8 mouse cellular contexts compared by ENCODE assay signal in the genomic region with DNA sequence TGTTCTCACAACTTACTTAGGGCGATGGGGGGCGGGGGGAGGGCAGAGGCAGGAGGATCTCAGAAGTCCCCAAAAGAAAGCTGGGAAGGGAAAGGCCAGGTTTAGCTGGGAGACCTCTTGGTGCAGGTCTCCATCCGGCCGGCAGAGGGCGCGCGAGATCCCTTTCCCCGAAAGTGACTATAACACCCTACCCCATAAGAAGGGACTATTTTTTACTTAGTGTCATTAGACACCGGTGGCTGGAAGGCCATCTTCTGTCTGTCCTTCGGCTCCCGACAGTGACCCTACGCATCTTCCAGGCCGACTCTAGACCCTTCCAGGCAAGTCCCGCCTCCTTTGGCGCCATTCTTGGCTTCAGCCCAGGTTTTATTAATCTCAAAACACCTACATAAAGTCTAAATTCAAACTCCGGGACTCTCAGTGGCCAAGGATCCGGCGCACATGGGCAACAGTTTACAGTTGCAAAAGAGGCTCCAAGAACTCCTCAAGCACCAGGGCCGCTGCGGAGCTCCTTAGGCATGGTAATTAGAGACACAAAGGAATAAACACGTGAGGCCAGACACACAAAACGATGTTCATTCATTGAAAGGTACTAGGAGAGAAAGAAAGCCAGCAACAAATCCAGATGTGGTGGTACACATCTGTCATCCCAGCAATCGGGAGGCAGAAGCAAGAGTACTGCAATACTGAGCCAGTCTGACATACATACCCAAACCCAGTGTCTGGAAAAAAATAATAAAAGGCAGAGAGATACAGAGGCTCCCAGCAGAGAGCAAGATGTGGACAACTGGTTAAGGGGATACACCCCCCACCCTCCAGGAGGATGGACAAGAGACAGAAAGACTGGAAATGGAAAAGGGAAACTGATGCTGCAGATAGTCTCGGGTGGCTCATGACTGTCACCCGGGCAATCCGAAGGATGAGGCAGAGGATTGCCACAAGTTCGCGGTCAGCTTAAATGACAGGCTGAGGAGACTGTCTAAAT. TPM values are rescaled to one million over a fixed set of nuclear protein-coding genes. Genes with fewer than 3 reads are reported as not detected.
A peak's percentile ranks its signal among the peaks of the same experiment; 100 is the strongest.
DNase-seq lines count a peak whose midpoint lies in the region; ATAC-seq and TF ChIP-seq lines count a peak whose summit lies in the region.

A gene (plus strand): TSS at position 563 of the 985 bp plus-strand sequence.

- no peaks in the 10 kb centered on the region for H3K36me3 ChIP-seq in embryonic facial prominence, embryonic 15.5 days
- no peaks in the 10 kb centered on the region for H3K36me3 ChIP-seq in heart, embryonic 11.5 days (ENCODE audit: control insufficient read depth, insufficient read depth, low read length)
- no peaks in the 10 kb centered on the region for H3K36me3 ChIP-seq in limb, embryonic 14.5 days (ENCODE audit: control insufficient read depth, insufficient read depth, low read length)
- H3K36me3 ChIP-seq in midbrain, embryonic 14.5 days (ENCODE audit: control insufficient read depth, insufficient read depth, low read length), result no peaks in the 10 kb centered on the region

- no peaks in the 10 kb centered on the region for H3K9me3 ChIP-seq in embryonic facial prominence, embryonic 15.5 days (replicated peaks)
- H3K9me3 ChIP-seq in heart, embryonic 11.5 days (replicated peaks; ENCODE audit: control insufficient read depth, low read length), result no peaks in the 10 kb centered on the region
- H3K9me3 ChIP-seq in limb, embryonic 14.5 days (ENCODE audit: control insufficient read depth, low read length), result no peaks in the 10 kb centered on the region
- H3K9me3 ChIP-seq in midbrain, embryonic 14.5 days (ENCODE audit: control insufficient read depth, low read length), result no peaks in the 10 kb centered on the region

- peaks cover 53% of the 10 kb centered on the region for H3K27me3 ChIP-seq in embryonic facial prominence, embryonic 15.5 days
- peaks cover 50% of the 10 kb centered on the region for H3K27me3 ChIP-seq in heart, embryonic 11.5 days (ENCODE audit: control insufficient read depth, insufficient read depth, low read length)
- H3K27me3 ChIP-seq in limb, embryonic 14.5 days (ENCODE audit: control insufficient read depth, insufficient read depth, low read length), result peaks cover 36% of the 10 kb centered on the region
- peaks cover 55% of the 10 kb centered on the region for H3K27me3 ChIP-seq in midbrain, embryonic 14.5 days (ENCODE audit: control insufficient read depth, insufficient read depth, low read length)

- ATAC-seq in embryonic facial prominence, embryonic 15.5 days (ENCODE audit: insufficient number of reproducible peaks, low FRiP score, low TSS enrichment, low read depth), result no peak
- no peak for ATAC-seq in heart, embryonic 11.5 days (replicated peaks; ENCODE audit: insufficient number of reproducible peaks, low FRiP score, low TSS enrichment)
- 0 out of 2 replicates have a peak, but pooled peaks have one; percentile 61 for ATAC-seq in limb, embryonic 14.5 days (ENCODE audit: low FRiP score, low read depth)
- no peak for ATAC-seq in midbrain, embryonic 14.5 days (ENCODE audit: low FRiP score, low TSS enrichment)

- TF ChIP-seq POLR2A in limb, embryonic 14.5 days (IDR thresholded peaks at IDR 0.05; ENCODE audit: borderline replicate concordance, extremely low read depth, insufficient read depth, insufficient read length), result no peak

- H3K4me2 ChIP-seq in embryonic facial prominence, embryonic 15.5 days (replicated peaks), result peak within 1 kb of the TSS; percentile 83
- H3K4me2 ChIP-seq in heart, embryonic 11.5 days, result peak within 1 kb of the TSS; percentile 77
- peak within 1 kb of the TSS; percentile 61 for H3K4me2 ChIP-seq in limb, embryonic 14.5 days (replicated peaks; ENCODE audit: low read depth, low read length, severe bottlenecking)
- H3K4me2 ChIP-seq in midbrain, embryonic 14.5 days (ENCODE audit: low read length), result peak within 1 kb of the TSS; percentile 43

- H3K27ac ChIP-seq in embryonic facial prominence, embryonic 15.5 days (replicated peaks), result no peak within 1 kb of the TSS
- H3K27ac ChIP-seq in heart, embryonic 11.5 days (ENCODE audit: low read depth, low read length), result no peak within 1 kb of the TSS
- no peak within 1 kb of the TSS for H3K27ac ChIP-seq in limb, embryonic 14.5 days (replicated peaks; ENCODE audit: low read depth, low read length)
- H3K27ac ChIP-seq in midbrain, embryonic 14.5 days (replicated peaks; ENCODE audit: low read depth, low read length), result no peak within 1 kb of the TSS

- peaks cover 24% of the 10 kb centered on the region for H3K4me1 ChIP-seq in embryonic facial prominence, embryonic 15.5 days
- H3K4me1 ChIP-seq in heart, embryonic 11.5 days (ENCODE audit: control insufficient read depth, insufficient read depth, low read length), result peaks cover 9% of the 10 kb centered on the region; the same call in 1 of the 2 replicates
- H3K4me1 ChIP-seq in limb, embryonic 14.5 days (ENCODE audit: control insufficient read depth, insufficient read depth, low read length), result peaks cover 3% of the 10 kb centered on the region; the same call in 1 of the 2 replicates
- no peaks in the 10 kb centered on the region for H3K4me1 ChIP-seq in midbrain, embryonic 14.5 days (ENCODE audit: control insufficient read depth, insufficient read depth, low read length)

- peak within 1 kb of the TSS; percentile 46 for H3K4me3 ChIP-seq in embryonic facial prominence, embryonic 15.5 days (replicated peaks)
- peak within 1 kb of the TSS; percentile 49 for H3K4me3 ChIP-seq in heart, embryonic 11.5 days (ENCODE audit: low read depth, low read length)
- H3K4me3 ChIP-seq in limb, embryonic 14.5 days (replicated peaks; ENCODE audit: low read length), result peak within 1 kb of the TSS; percentile 42
- H3K4me3 ChIP-seq in midbrain, embryonic 14.5 days (replicated peaks; ENCODE audit: low read depth, low read length), result peak within 1 kb of the TSS; percentile 26

- DNase-seq in B cell, adult 2 months, result peak; percentile 84
- peak; percentile 47 to 50 for DNase-seq in adrenal gland, postnatal 4 days (ENCODE audit: low spot score in 2 of 2)
- peak; percentile 79 for DNase-seq in kidney, adult 9 months
- DNase-seq in limb, embryonic 14.5 days (ENCODE audit: low spot score), result peak; percentile 40
- peak; percentile 65 for DNase-seq in midbrain, embryonic 14.5 days
- DNase-seq in spleen, postnatal 36 days (ENCODE audit: low spot score in 2 of 2), result peak; percentile 57 to 69

- H3K9ac ChIP-seq in embryonic facial prominence, embryonic 15.5 days, result 0 out of 2 replicates have a peak within 1 kb of the TSS, but pooled peaks have one; percentile 2
- H3K9ac ChIP-seq in heart, embryonic 11.5 days (ENCODE audit: low read depth, low read length), result peak within 1 kb of the TSS; percentile 62
- peak within 1 kb of the TSS; percentile 22; the same call in 1 of the 2 replicates for H3K9ac ChIP-seq in limb, embryonic 14.5 days (ENCODE audit: low read depth, low read length, severe bottlenecking)
- H3K9ac ChIP-seq in midbrain, embryonic 14.5 days (replicated peaks; ENCODE audit: low read length), result no peak within 1 kb of the TSS

- 9% methylated on average over 28 of the region's 28 CpGs for WGBS in embryonic facial prominence, embryonic 15.5 days
- 14% methylated on average over 28 of the region's 28 CpGs for WGBS in heart, embryonic 11.5 days (ENCODE audit: insufficient replicate concordance)
- 11% methylated on average over 28 of the region's 28 CpGs for WGBS in limb, embryonic 14.5 days
- WGBS in midbrain, embryonic 14.5 days, result 12% methylated on average over 28 of the region's 28 CpGs

RNA-seq across cellular contexts. Expression of the gene that starts here (rescaled TPM):
- total RNA-seq in adrenal gland, postnatal 4 days (2021), result under 1 TPM; 0.14 to 0.28 TPM
- polyA plus RNA-seq in embryonic facial prominence, embryonic 15.5 days (2015; fragmentation: Nextera tagmentation; extraction: Ambion mirVana), result 0.22 and 0.36 TPM in 2 replicates
- 0.37 and 0.45 TPM in 2 replicates for polyA plus RNA-seq in heart, embryonic 11.5 days (2014; fragmentation: Nextera tagmentation; extraction: Ambion mirVana)
- 0.10 TPM in 2 replicates for polyA plus RNA-seq in limb, embryonic 14.5 days (2012; rRNA removed)
- 0.11 TPM in 1 of 2 replicates, not detected in the other for polyA plus RNA-seq in limb, embryonic 14.5 days (2014; fragmentation: Nextera tagmentation; extraction: Ambion mirVana)
- polyA plus RNA-seq in midbrain, embryonic 14.5 days (2014; fragmentation: Nextera tagmentation; extraction: Ambion mirVana), result not detected in 2 replicates

Comparison
In these comparisons a context has a peak if more than half of its experiments do, and no peak if none do; other contexts are left out.
1. Peak in DNase-seq in adrenal gland, postnatal 4 days; RNA of the gene not detected or under 1 TPM.
2. Peak in DNase-seq, ATAC-seq, H3K4me3 ChIP-seq, H3K9ac ChIP-seq and H3K4me2 ChIP-seq in limb, embryonic 14.5 days; RNA of the gene not detected or under 1 TPM.
3. Peak in DNase-seq, H3K4me3 ChIP-seq and H3K4me2 ChIP-seq in midbrain, embryonic 14.5 days; RNA of the gene not detected or under 1 TPM.